Mouse (Mus musculus): ENCODE measurements around the gene Oxgr1.

DNA sequence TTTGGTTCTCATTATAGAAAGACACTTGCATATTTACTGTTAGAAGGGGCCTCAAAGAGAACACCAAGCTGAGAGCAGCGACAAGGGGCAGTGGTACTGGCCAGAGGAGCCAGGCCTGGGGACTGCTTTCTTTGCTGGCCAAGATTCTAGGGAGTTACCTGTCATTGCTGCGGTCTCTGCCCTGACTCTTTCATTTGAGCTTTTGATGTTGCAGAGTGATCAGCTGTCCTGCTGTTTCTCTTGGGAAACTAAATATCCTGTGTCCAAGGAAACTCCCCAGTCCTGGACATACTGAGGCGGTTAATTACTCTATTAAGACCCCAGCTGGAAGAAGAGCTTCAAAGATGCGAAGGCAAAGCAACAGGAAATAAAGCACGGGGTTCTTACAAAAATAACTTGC is 60.9 kb downstream of the Oxgr1 start:
- TF ChIP-seq POLR2A (IDR thresholded peaks at IDR 0.05; ENCODE audit: extremely low read depth, insufficient read depth, low read length) (no peak), CTCF (IDR thresholded peaks at IDR 0.05; ENCODE audit: low read depth, low read length) (no peak)
